Mouse (Mus musculus) heart, embryonic 12.5 days (tissue): ENCODE data around the gene Pla2g3. TPM values are rescaled to one million over a fixed set of nuclear protein-coding genes. Genes with fewer than 3 reads are reported as not detected.

Source experiments
- ATAC-seq: fragments of 200-750 bp; cut with Nextera tagmentation; 2 replicates; pipeline ENCODE4 v1.8.0; 2017; ENCODE audit warnings: moderate TSS enrichment, moderate library complexity; ENCODE audit not compliant: insufficient number of reproducible peaks, low FRiP score
- H3K27ac ChIP-seq: fragments of 300-500 bp; sonication (generic); 2 replicates; pipeline ENCODE4 v1.5.1; 2016; ENCODE audit warnings: mild to moderate bottlenecking, moderate library complexity; ENCODE audit not compliant: poor library complexity, severe bottlenecking
- H3K27me3 ChIP-seq: fragments of 300-500 bp; sonication (generic); replicated peaks from 2 replicates; pipeline ENCODE4 v1.6.1; 2016; ENCODE audit warnings: mild to moderate bottlenecking, moderate library complexity
- H3K36me3 ChIP-seq: fragments of 300-500 bp; sonication (generic); 2 replicates; pipeline ENCODE4 v1.6.1; 2016; ENCODE audit warnings: mild to moderate bottlenecking, moderate library complexity
- H3K4me1 ChIP-seq: fragments of 300-500 bp; sonication (generic); replicated peaks from 2 replicates; pipeline ENCODE4 v1.6.1; 2016; ENCODE audit warnings: mild to moderate bottlenecking
- H3K4me2 ChIP-seq: fragments of 300-500 bp; sonication (generic); 2 replicates; pipeline ENCODE4 v1.6.1; 2016; ENCODE audit warnings: mild to moderate bottlenecking, moderate library complexity
- H3K4me3 ChIP-seq: fragments of 300-500 bp; sonication (generic); 2 replicates; pipeline ENCODE4 v1.5.1; 2016; ENCODE audit warnings: mild to moderate bottlenecking
- H3K9ac ChIP-seq: fragments of 300-500 bp; sonication (generic); 2 replicates; pipeline ENCODE4 v1.6.1; 2016; ENCODE audit warnings: mild to moderate bottlenecking, moderate library complexity
- H3K9me3 ChIP-seq: fragments of 300-500 bp; sonication (generic); replicated peaks from 2 replicates; pipeline ENCODE4 v1.6.1; 2016; ENCODE audit warnings: mild to moderate bottlenecking, moderate library complexity
- WGBS: fragments of 180-500 bp; shearing (Covaris S2); methylation state at CpG from one replicate; pipeline ENCODE4 v1.1.7; 2016; 5-methylcytosine and 5-hydroxymethylcytosine counted together
- polyA plus RNA-seq: library from polyadenylated mRNA; unstranded; fragments of >200 nt; fragmentation: Nextera tagmentation; extraction: Ambion mirVana; gene quantifications from 2 replicates; pipeline ENCODE4 v1.2.1, GENCODE M21; 2016

The Pla2g3 gene
- polyA plus RNA-seq: 0.26 and 0.30 TPM in 2 replicates

DNA sequence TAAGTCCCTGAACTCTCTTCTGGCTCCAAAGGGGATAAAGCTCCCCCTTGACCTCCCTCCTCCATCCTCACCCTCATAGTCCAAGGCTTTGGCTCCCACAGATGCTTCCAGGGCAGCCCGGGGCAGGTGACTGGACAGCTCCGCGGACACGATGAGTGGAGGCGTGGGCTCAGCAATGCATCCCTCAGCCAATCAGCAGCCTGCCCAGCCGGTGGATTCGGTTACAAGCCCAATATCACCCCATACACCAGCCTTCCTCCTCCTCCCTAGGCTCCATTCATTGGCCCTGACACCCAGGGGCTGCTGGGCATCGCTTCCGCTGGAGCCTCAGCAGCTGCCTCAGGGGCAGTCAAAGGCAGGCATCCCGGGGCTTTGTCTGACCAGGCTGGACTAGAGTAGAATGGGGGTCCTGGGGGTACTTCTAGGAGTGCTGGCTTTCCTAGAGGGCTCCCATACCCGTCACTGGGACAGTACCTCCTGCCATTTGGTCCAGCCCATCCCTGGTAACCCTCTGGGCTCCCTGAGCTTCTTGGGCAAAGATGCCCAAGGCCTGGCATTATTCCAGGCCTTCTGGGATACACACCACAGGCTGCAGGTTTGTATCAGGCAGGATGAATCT is at the start of gene Pla2g3:
Gene Pla2g3 (plus strand): TSS at position 333 of the 619 bp plus-strand sequence.
- WGBS: 33% methylated on average over 11 of the region's 11 CpGs

DNA sequence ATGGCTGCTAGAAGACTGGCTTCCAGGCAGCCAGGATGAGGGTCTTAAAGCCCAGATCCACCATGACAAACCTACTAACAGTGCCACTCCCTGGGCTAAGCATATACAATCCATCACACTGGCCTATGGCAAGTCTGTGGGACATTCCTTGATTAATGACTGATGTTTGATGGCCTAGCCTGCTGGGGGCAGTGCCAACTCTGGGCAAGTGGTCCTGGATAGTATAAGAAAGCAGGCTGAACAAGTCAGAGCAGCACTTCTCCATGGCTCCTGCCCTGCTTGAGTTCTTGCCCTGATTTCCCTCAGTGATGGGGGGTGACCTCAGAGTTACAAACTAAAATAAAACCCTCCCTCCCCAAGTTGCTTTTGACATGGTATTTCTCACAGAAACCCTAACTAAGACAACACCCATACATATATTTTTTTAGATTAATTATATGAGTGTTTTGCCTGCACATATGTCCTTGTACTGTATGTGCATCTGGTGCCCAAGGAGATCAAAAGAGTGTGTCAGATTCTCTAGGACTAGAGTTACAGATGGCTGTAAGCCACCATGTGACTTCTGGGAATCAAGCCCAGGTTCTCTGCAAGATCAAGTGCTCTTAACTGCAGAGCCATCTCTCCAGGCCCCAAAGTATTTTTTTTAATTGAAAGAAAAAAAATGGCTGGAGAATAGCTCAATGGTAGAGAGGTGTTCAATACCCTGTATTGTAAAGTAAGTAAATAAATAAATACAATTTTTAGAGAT is 46.2 kb upstream of the Pla2g3 start:
- H3K27ac ChIP-seq: peak overlapping the region; percentile 8; the same call in 1 of the 2 replicates
- H3K9me3 ChIP-seq: no peaks in the 10 kb centered on the region
- no peaks in the 10 kb centered on the region for H3K36me3 ChIP-seq
- H3K4me2 ChIP-seq: no peak overlapping the region
- no peak overlapping the region for H3K9ac ChIP-seq
- H3K4me1 ChIP-seq: peaks cover 19% of the 10 kb centered on the region
- H3K27me3 ChIP-seq: no peaks in the 10 kb centered on the region
- H3K4me3 ChIP-seq: no peak overlapping the region
- no peak for ATAC-seq

More for the DNA sequence above, at the start of gene Pla2g3:
- H3K27me3 ChIP-seq: no peaks in the 10 kb centered on the region
- no peak within 1 kb of the TSS for H3K27ac ChIP-seq
- H3K36me3 ChIP-seq: no peaks in the 10 kb centered on the region
- H3K4me3 ChIP-seq: no peak within 1 kb of the TSS
- no peak within 1 kb of the TSS for H3K4me2 ChIP-seq
- H3K9ac ChIP-seq: no peak within 1 kb of the TSS
- 0 out of 2 replicates have a peak, but pooled peaks cover 3% of the 10 kb centered on the region for H3K4me1 ChIP-seq
- no peak for ATAC-seq
- no peaks in the 10 kb centered on the region for H3K9me3 ChIP-seq

GRCm38 (mm10) chr11:3442677-3443076 is 45.4 kb upstream of the Pla2g3 start:
- no peak overlapping the region for H3K27ac ChIP-seq
- WGBS: 62% methylated on average over 4 of the region's 4 CpGs
- H3K36me3 ChIP-seq: no peaks in the 10 kb centered on the region
- H3K9me3 ChIP-seq: no peaks in the 10 kb centered on the region
- no peak overlapping the region for H3K4me2 ChIP-seq
- H3K4me3 ChIP-seq: no peak overlapping the region
- peaks cover 19% of the 10 kb centered on the region for H3K4me1 ChIP-seq
- no peaks in the 10 kb centered on the region for H3K27me3 ChIP-seq
- no peak overlapping the region for H3K9ac ChIP-seq
- no peak for ATAC-seq

DNA sequence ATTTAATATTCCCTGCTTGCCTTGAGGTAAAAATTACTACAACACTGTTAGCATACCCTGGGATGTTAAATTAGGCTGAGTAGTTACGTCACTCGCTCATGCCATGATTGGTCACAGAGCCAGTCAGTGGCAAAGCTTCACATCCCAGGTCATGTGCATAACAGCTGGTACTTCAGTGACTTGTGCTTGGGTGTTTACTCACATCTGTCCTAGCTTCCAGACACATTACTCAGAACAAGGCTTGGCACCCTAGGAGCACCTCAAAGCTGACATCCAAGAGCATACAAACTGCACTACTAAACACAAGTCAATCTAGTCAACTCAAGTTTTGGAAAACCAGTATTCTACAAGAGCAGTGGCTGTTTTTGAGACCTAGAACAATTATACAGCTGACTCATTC is 45.0 kb upstream of the Pla2g3 start:
- 91% methylated on average over 2 of the region's 2 CpGs for WGBS
- no peak for ATAC-seq
- H3K9ac ChIP-seq: no peak overlapping the region

GRCm38 (mm10) chr11:3444875-3445274 is 43.2 kb upstream of the Pla2g3 start:
- H3K4me1 ChIP-seq: peaks cover 19% of the 10 kb centered on the region
- WGBS: 54% methylated on average over 8 of the region's 8 CpGs
- no peaks in the 10 kb centered on the region for H3K27me3 ChIP-seq
- H3K4me2 ChIP-seq: no peak overlapping the region
- H3K27ac ChIP-seq: no peak overlapping the region
- no peak overlapping the region for H3K4me3 ChIP-seq
- no peak for ATAC-seq
- H3K9ac ChIP-seq: no peak overlapping the region
- no peaks in the 10 kb centered on the region for H3K36me3 ChIP-seq
- H3K9me3 ChIP-seq: no peaks in the 10 kb centered on the region

More for the DNA sequence above, 45.0 kb upstream of the Pla2g3 start:
- no peak overlapping the region for H3K4me3 ChIP-seq
- H3K4me1 ChIP-seq: peaks cover 19% of the 10 kb centered on the region
- no peaks in the 10 kb centered on the region for H3K9me3 ChIP-seq
- H3K27ac ChIP-seq: no peak overlapping the region
- H3K4me2 ChIP-seq: no peak overlapping the region
- no peaks in the 10 kb centered on the region for H3K36me3 ChIP-seq
- H3K27me3 ChIP-seq: no peaks in the 10 kb centered on the region

GRCm38 (mm10) chr11:3451701-3452163 is 36.4 kb upstream of the Pla2g3 start:
- Histone ChIP-seq H3K4me3 (peak overlapping the region; percentile 78), H3K36me3 (peaks cover 20% of the 10 kb centered on the region), H3K27me3 (no peaks in the 10 kb centered on the region), H3K4me1 (peaks cover 15% of the 10 kb centered on the region), H3K9ac (peak overlapping the region; percentile 75), H3K4me2 (peak overlapping the region; percentile 97), H3K9me3 (no peaks in the 10 kb centered on the region), H3K27ac (peak overlapping the region; percentile 85)
- under 1% methylated on average over 20 of the region's 20 CpGs for WGBS
- ATAC-seq: peak; percentile 15

- WGBS: under 1% methylated on average over 45 of the region's 45 CpGs
- H3K27ac ChIP-seq: peak within 1 kb of the TSS; percentile 85
- no peaks in the 10 kb centered on the region for H3K27me3 ChIP-seq
- H3K4me2 ChIP-seq: peak within 1 kb of the TSS; percentile 97
- ATAC-seq: peak; percentile 97
- H3K4me3 ChIP-seq: peak within 1 kb of the TSS; percentile 78
- peaks cover 15% of the 10 kb centered on the region for H3K4me1 ChIP-seq
- peaks cover 23% of the 10 kb centered on the region for H3K36me3 ChIP-seq
- no peaks in the 10 kb centered on the region for H3K9me3 ChIP-seq
- H3K9ac ChIP-seq: peak within 1 kb of the TSS; percentile 79
These were observed 35.9 kb upstream of the Pla2g3 start, which contains the start of gene Rnf185 for GRCm38 (mm10) chr11:3452167-3452639. Gene Rnf185, minus strand, starts transcription at chr11:3452363.

GRCm38 (mm10) chr11:3452769-3453168 is 35.3 kb upstream of the Pla2g3 start:
- no peaks in the 10 kb centered on the region for H3K27me3 ChIP-seq
- H3K27ac ChIP-seq: peak overlapping the region; percentile 85
- H3K4me3 ChIP-seq: peak overlapping the region; percentile 78
- H3K9me3 ChIP-seq: no peaks in the 10 kb centered on the region
- peak; percentile 17; the same call in 1 of the 2 replicates for ATAC-seq
- peaks cover 23% of the 10 kb centered on the region for H3K36me3 ChIP-seq
- WGBS: 2% methylated on average over 9 of the region's 9 CpGs
- H3K4me1 ChIP-seq: peaks cover 15% of the 10 kb centered on the region
- peak overlapping the region; percentile 97 for H3K4me2 ChIP-seq
- peak overlapping the region; percentile 79 for H3K9ac ChIP-seq

- Histone ChIP-seq H3K9me3 (no peaks in the 10 kb centered on the region), H3K9ac (no peak overlapping the region), H3K4me2 (peak overlapping the region; percentile 97), H3K36me3 (peaks cover 23% of the 10 kb centered on the region), H3K4me3 (peak overlapping the region; percentile 78; the same call in 1 of the 2 replicates), H3K27me3 (no peaks in the 10 kb centered on the region), H3K4me1 (peaks cover 15% of the 10 kb centered on the region), H3K27ac (no peak overlapping the region)
- WGBS: 62% methylated on average over 6 of the region's 6 CpGs
- no peak for ATAC-seq
These were observed 34.6 kb upstream of the Pla2g3 start for GRCm38 (mm10) chr11:3453467-3453866.

GRCm38 (mm10) chr11:3454506-3454905 is 33.6 kb upstream of the Pla2g3 start:
- no peaks in the 10 kb centered on the region for H3K9me3 ChIP-seq
- H3K9ac ChIP-seq: no peak overlapping the region
- no peak for ATAC-seq
- peaks cover 23% of the 10 kb centered on the region for H3K36me3 ChIP-seq
- no peak overlapping the region for H3K27ac ChIP-seq
- no peak overlapping the region for H3K4me2 ChIP-seq
- peaks cover 15% of the 10 kb centered on the region for H3K4me1 ChIP-seq
- WGBS: 94% methylated on average over 3 of the region's 3 CpGs
- no peak overlapping the region for H3K4me3 ChIP-seq
- H3K27me3 ChIP-seq: no peaks in the 10 kb centered on the region

GRCm38 (mm10) chr11:3456354-3456753 is 31.7 kb upstream of the Pla2g3 start:
- peaks cover 7% of the 10 kb centered on the region for H3K4me1 ChIP-seq
- no peak overlapping the region for H3K4me3 ChIP-seq
- H3K36me3 ChIP-seq: peaks cover 23% of the 10 kb centered on the region
- H3K9me3 ChIP-seq: no peaks in the 10 kb centered on the region
- no peak overlapping the region for H3K9ac ChIP-seq
- no peak for ATAC-seq
- no peak overlapping the region for H3K27ac ChIP-seq
- no peak overlapping the region for H3K4me2 ChIP-seq
- no peaks in the 10 kb centered on the region for H3K27me3 ChIP-seq
- 38% methylated on average over 1 of the region's 1 CpGs for WGBS
